Mouse (Mus musculus): ENCODE data around the gene Soga1.

DNA sequence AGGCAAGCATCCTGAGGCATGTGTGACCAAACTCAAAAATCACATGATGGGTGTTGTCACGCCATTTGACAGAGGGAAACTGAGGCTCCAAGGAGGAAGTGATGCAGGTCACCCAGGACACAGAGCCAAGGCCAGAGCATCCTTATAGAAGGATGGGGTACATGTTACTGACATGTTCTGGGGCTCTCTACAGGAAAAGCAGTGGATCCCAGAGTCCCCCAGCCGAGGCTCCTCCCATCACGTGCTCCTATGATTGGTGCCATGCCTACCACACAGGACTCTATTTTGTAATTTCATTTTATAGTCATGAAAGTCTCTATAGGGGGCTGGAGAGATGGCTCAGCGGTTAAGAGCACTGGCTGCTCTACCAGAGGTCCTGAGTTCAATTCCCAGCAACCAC, 21.3 kb downstream of the Soga1 start:
- TF ChIP-seq EP300 (IDR thresholded peaks at IDR 0.05; ENCODE audit: low read depth): no peak
- no peak for TF ChIP-seq CTCF (IDR thresholded peaks at IDR 0.05; ENCODE audit: low read depth)
